Mouse (Mus musculus) C2C12 (cell line): Measurements from ENCODE around the gene Gpd2.
A peak's percentile ranks its signal among the peaks of the same experiment; 100 is the strongest.

Experiments
- CEBPB ChIP-seq: IDR thresholded peaks from one replicate; pipeline ENCODE4 v1.6.1; 2011; ENCODE audit warnings: low read depth, mild to moderate bottlenecking, control low read depth, moderate library complexity
- CTCF ChIP-seq: IDR thresholded peaks from one replicate; pipeline ENCODE4 v1.5.1; 2011; ENCODE audit not compliant: control insufficient read depth, insufficient read depth, insufficient read length
- MYOD1 ChIP-seq: IDR thresholded peaks from one replicate; pipeline ENCODE4 v1.6.1; 2011; ENCODE audit warnings: low read depth; ENCODE audit not compliant: control insufficient read depth, insufficient read length
- MYOG ChIP-seq: IDR thresholded peaks from one replicate; pipeline ENCODE4 v1.6.1; 2011; ENCODE audit not compliant: control insufficient read depth, insufficient read length; ENCODE audit errors: extremely low read depth
- USF1 ChIP-seq: IDR thresholded peaks from one replicate; pipeline ENCODE4 v1.6.1; 2011; ENCODE audit warnings: low read depth, mild to moderate bottlenecking, control low read depth, moderate library complexity

GRCm38 (mm10) chr2:57316055-57316454 is 78.6 kb downstream of the Gpd2 start:
- peak; percentile 40 for TF ChIP-seq CTCF
- TF ChIP-seq USF1, result no peak
- no peak for TF ChIP-seq MYOD1
- TF ChIP-seq CEBPB, result no peak
- TF ChIP-seq MYOG, result no peak
